Mouse (Mus musculus): ENCODE measurements around the gene Slc9a1.

The Slc9a1 gene

DNA sequence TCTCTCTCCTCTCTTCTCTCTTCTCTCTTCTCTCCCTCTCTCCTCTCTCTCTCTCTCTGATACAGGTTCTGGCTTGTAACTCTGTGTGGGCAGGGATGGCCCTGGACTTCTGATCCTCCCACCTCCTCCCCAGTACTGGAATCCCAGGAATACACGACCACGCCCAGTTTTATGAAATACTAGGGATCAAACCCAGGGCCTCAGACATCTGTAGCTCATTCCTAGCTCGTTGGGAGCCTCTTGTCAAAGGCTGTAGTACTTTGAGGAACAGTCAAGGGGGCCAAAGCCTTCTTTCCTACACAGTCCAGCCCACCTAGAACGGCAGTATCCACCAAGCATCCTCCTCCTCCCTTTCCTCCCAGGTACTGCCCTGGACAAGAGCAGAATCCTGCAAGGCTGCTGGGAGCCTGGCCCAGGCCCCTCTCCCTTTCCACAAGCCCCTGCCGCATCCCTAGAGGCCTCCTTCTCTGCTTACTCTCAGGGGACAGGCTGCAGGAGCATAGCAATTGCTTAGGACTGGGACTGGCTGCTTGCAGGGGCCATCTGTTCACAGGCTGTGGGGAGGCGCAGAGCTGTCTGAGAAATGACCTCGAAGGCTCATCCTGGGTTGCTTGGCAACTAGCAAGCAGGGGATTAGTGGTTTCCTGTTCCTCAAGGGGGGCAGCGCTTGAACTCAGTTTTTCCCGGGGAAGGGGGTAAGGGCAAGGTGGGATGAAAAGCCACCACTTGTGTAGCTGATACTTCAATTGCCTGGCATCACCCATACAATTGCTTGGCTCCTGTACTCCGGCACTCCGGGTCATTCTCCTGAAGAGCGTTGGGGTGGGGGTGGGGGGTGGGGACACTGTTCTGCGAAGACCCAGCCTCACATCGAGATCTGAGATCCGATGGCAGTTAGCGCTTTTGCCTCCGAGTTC lies 70.2 kb downstream of the Slc9a1 start:
- peak; percentile 55 for DNase-seq (ENCODE audit: low read depth, low spot score)

DNA sequence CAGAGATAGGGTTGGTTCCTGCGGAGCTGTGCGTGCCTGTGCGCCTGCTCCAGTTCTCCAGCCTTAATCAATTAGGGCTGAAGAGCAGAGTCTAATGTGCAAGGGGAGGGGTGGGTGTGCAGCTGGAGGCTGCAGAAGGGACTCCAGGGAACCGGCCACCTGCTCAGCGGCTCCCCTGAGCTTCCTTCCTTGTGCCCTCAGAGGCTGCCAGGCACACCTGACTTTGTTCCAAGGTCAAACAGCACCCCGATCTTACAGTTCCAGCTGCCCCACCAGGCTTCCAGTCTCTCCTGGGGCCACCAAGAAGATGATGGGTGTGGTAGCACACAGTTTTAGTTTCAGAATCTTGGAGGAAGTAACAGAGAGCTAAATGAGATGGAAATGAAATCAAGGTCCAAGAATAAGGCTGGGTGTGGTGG lies 70.9 kb downstream of the Slc9a1 start:
- DNase-seq (ENCODE audit: low read depth, low spot score): no peak

DNA sequence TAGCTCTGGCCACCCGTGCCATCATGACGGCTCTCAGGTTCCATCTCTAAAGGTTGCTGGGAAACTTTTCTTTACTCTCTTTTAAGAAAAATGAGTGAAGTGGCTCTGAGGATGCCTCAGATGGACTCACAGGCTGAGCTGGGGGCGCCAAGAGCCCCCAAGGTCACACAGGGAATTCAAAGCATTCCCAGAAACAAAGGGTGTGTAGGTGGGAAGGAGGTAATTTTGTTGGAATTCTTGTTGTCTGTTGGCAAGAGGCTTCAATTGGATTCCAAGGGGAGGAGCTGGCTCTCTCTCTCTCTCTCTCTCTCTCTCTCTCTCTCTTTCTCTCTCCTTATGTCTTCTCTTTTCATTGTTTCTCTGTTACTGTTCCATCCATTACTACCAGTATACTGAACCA lies 72.7 kb downstream of the Slc9a1 start:
- DNase-seq (ENCODE audit: low read depth, low spot score): no peak

DNA sequence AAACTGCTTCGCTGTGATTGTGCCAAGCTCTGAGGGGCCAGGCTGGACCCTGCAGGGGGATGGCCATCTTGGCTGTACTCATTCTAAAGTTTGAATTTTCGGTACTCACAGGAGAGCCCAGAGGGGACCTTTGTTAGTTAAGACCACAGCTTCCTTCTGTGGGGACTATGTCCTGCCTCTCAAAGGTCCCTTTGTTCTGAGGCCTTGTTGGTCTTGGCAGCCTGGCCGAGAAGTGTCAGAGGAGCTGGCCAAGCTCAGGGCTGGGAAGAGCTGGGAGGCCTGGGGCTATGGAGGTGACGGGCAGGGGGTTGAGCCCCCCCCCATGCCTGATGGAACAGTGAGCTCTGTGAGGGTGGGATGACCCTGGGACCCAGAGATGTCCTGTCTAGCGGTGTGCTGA lies 73.6 kb downstream of the Slc9a1 start:
- no peak for DNase-seq (ENCODE audit: low read depth, low spot score)

DNA sequence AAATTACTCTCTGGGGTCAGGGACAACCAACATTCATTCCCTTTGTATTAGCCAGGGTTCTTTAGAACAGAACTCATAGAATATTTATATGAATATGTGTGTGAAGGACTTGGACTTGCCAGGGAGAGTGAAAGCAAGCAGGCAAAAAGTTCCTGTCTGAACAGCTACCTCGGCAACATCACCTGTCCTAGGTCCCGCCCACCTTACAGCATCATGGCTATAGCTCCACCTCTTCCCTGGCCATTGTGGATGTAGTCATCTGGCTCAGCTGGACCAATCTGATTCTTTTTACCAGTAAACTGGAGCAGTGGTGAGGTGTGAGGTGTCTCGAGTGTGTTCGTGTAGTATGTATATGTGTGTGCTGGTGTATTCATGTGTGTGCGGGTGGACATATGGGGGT lies 76.2 kb downstream of the Slc9a1 start:
- no peak for DNase-seq (ENCODE audit: low read depth, low spot score)

DNA sequence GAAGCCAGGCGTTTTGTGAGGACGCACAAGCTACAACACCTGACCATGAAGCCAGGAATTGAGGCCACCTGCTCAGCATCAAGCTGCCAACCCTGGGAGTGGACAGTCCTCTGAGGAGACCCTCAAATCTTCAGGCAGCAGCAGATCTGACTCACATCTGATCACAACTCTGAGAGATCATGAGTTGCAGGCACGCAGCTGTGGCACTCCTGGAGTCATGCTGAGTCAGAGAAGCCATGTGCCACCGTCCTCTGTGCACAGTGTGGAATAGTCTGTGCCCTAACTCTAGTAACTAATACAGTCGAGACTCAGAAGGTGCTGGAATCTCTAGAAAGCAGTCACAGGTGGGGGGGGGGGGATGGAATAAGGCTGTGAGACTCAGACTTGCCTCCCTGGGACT lies 77.9 kb downstream of the Slc9a1 start:
- no peak for DNase-seq (ENCODE audit: low read depth, low spot score)

DNA sequence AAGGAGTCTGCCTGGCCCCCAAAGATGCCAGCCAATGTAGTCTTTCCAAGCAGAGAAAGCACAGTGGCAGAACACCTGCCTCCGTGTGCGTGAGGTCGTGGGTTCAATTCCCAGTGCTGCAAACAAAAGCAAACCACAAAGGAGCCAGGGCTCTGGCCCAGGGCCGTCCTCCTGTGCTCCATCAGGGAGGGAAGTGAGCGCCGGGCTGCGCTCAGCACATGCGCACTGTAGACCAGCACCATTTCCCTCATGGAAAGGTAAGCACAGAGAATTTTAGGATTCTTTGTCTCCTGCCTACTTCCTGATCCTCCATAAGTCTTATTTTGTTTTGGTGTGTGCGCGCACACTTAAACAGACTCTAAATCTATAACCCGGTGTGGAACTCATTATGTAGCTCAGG lies 78.5 kb downstream of the Slc9a1 start:
- DNase-seq (ENCODE audit: low read depth, low spot score): no peak

DNA sequence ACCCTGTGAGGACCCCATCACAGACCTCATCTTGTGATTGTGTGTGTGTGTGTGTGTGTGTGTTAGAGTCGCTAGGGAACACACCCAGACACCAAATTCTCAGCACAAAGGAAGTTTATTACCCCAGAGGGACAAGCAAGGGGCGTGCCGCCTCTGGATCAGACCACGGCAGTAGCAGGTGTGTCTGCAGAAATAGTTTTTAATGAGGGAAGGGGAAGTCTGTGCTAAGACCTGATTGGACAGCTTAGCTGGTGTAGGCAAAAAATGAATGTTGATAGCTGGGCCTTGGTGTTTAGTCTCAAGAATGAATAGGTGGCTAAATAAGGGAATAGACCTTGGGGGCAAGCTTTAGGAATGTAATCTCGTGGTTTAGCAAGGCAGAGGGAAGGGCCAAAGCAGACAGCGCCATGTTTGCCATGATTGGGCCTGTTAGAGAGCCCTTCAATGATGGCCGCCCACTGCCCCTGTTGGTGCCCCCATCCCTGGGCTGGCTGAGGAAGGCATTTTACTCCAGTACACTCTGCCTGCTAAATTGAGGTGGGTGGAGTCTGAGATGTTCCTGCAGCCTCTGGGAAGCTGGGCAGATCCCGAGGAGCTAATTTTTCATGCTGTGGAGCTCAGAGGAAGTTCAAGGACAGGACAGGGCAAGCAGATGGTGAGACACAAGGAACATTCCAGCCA lies 79.3 kb downstream of the Slc9a1 start:
- DNase-seq (ENCODE audit: low read depth, low spot score): no peak

DNA sequence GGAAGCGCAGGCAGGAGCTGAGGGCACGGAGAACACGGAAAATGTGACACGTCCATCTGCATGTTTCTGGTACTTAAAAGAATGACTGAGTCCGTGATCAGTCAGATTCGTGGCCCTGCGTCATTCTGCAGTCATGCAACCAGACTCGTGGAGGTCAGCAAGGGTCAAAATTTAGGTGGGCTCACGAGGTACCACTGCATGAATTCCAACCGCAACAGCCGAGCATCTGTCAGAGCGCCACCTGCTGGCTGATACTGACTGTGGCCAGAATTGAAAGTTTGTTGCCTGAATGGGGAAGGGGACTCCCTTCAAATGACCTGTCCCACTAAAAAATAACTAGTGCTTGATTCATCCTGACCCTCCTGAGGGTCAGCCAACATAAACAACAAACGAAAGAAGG lies 80.2 kb downstream of the Slc9a1 start:
- no peak for DNase-seq (ENCODE audit: low read depth, low spot score)

DNA sequence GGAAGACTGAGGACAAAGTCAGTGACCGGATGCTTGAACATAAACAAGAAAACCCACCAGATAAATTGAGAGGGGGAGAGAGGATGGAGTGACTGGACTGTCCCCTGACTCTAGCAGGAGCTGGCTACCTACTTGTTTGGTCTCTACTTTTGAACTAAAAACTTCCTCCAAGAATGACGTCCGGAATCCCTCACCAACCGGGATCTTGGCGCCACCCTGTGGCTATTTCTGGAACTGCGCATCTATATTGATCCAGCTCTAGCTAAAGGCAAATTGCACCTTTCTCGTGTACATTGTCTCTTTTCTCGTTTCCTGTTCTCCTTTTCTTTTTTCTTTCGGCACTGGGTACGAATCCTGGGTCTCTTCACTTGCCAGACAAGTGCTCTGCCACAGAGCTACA lies 82.0 kb downstream of the Slc9a1 start:
- no peak for DNase-seq (ENCODE audit: low read depth, low spot score)

DNA sequence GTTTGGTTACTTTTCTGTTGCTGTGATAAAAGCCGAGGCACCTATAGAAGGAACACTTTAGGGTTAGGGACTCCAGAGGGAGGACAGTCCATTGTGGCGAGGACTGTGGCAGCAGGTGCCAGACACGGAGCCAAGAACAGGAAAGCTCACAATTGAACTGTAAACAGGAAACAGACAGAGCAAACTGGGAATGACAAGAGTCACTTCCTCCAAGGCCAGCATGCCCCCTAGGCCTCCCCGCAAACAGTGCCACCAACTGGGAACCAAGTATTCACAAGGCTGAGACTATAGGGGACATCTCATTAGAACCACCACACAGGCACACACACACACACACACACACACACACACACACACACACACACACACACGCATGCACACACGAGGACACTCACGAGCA lies 82.9 kb downstream of the Slc9a1 start:
- DNase-seq (ENCODE audit: low read depth, low spot score): no peak

DNA sequence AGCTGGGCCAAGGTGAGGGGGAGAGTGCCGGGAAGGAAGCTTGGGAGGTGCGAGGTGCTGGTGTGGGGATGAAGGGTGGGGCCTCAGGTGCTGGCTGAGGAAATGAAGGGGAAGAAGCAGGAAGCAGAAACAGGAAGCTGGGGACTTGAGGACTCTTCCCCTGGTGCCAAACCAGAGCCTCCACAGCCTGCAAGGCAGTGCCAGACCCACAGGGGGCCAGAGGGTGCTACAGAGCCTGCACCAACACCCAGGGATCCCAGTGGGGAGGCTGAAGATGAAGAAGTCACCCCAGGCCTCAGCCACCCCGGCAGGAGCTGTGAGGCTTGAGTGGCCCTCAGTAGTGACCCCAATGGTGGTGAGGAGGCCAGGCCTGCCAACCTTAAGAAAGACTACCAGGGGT lies 88.5 kb downstream of the Slc9a1 start:
- no peak for DNase-seq (ENCODE audit: low read depth, low spot score)

DNA sequence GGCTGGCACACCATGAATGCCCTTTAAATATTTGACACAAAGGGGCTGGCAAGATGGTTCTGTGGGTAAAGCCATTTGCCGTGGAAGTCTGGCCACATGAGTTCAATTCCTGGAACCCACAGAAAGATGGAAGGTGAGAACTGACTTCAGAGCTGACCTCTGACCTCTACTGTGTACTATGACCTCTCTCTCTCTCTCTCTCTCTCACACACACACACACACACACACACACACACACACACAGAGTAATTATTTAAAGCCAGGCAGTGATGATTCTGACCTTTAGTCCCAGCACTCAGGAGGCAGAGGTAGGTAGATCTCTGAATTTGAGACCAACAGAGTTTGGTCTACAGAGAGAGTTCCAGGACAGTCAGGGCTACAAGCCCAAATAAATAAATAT lies 90.5 kb downstream of the Slc9a1 start:
- no peak for DNase-seq (ENCODE audit: low read depth, low spot score)

DNA sequence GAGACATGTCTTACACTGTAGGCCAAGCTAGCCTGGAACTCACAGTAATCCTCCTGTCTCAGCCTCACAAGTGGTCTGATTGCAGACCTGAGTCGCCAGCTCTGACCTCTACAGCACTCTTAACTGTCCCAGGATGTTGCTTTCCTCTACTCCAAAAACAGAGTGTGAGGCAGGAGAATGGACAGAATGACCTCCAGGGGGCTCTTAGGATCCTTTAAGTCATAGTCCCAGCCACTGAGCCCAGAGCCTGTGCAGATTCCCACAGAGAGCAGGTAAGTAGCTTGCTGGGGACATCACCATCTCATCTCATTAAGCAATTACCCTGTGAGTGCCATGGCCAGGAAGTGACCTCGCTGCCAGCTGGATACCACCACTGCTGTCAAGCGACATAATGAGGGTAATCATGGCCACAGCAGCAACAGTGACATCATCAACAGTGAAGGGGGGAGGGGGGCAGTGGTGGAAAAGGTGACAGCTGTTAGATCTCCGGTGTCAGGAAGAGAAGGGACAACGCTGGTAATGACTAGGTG lies 91.4 kb downstream of the Slc9a1 start:
- DNase-seq (ENCODE audit: low read depth, low spot score): no peak

DNA sequence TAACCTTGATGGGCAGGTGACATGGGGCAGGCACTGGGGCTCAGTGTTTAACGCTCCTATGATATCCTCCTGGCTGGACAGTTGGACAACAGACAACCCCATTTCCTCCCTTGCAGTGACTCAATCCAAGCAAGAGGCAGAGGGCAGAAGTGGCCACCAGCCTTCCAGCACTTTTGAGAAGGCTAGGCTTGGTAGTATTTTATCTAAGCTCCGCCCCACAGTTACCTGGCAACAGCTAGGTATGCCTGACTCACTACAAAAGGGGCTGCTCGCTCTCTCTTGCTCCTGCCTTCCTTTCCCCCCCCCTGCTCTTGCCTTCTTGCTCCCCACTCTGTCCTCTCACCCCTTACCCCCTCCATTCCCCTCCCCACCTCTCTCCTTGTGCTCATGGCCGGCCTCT lies 91.9 kb downstream of the Slc9a1 start:
- no peak for DNase-seq (ENCODE audit: low read depth, low spot score)

DNA sequence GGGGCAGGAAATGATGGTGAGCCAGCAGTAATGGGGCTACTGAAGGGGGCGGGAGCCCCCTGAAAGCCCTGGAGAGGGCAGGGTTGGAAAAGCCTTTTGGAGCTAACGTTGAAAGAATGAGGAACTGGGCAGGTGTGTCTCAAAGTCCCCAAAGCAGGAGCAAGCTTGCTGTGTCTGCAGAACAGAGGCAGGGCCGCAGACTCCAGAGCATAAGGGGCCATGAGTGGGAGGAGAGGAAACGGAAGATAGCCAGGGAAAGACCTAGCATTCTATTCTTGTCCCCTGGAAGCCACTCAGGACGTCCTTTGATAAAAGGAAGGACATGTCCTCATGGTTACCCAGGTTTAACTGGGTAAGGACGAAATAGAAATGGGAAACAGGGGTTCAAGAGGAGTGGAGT lies 93.7 kb downstream of the Slc9a1 start:
- DNase-seq (ENCODE audit: low read depth, low spot score): no peak

DNA sequence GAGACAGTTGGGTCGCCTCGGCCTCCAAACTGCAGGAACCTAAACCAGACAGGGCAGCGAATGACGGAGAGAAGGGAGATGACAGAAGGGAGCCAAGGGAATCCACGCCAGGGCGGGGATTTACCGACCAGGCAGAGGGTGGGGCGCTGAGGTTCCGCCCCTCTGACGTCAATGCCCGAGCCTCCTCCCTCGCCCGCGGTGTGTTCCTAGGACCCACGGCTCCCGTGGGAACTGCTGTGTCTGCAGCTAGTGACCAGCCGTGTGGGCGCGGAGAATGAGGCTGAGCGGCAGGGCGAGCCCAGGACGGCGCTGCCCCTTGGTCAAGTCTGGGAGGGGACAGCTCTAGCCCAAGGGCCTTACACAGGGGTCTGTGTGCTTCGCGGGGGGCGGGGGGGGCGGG lies 98.6 kb downstream of the Slc9a1 start:
- DNase-seq (ENCODE audit: low read depth, low spot score): peak; percentile 4

DNA sequence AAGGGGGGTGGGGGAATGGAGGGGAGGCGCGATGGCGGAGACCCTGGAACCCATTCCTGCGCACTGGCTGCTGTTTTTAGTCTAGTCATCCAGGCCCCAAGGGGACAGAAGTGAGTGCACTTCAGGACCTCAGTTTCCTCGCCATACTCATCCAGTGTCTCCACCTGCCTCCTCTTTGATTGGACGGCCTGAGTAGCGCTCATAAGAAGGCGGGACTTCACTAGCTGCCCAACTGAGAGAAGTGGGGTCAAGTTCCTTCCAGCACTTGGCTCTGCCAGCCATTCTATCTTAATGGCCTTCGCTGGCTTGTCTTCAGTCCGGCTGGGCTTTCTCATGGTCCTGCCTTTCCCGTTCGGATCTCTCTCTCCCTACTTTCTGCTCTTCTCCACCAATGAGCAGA lies 99.6 kb downstream of the Slc9a1 start:
- no peak for DNase-seq (ENCODE audit: low read depth, low spot score)

DNA sequence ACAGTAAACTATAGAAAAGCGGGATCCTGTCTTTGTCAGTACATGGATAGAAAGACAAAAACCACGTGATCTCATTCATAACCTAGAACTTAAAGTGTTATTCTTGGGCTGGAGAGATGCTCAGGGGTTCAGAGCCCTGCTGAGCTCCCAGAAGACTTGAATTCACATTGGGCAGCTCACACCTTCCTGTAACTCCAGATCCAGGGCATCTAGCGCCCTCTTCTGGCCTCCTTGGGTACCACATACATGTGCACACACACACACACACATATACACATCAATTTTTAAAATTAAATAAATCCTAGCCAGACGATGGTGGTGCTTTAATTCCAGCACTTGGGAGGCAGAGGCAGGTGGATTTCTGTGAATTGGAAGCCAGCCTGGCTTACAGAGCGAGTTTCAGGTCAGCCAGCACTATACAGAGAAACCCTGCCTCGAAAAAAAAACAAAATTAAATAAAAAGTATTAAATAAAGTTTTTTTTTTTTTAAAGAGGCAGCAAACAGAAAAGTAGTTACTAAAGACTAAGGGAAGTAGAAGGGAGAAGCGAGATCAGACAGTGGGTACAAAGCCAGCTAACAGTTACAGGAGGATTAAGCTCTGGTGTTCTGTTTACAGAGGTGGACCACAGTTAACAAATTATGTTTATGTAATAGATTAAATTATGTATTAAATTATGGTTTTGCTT lies 101.8 kb downstream of the Slc9a1 start:
- no peak for DNase-seq (ENCODE audit: low read depth, low spot score)

All from brain, embryonic 18.5 days (tissue).